Mouse (Mus musculus): ENCODE measurements around the gene Sos1.

GRCm38 (mm10) chr17:80479295-80480030, 790 bp downstream of the Sos1 start:
- no peak for TF ChIP-seq GATA1 (IDR thresholded peaks at IDR 0.05; ENCODE audit: borderline replicate concordance, low read length)
- no peak for TF ChIP-seq FLI1 (IDR thresholded peaks at IDR 0.05; ENCODE audit: low read length)

Data from megakaryocyte, embryonic 14.5 days (primary cell).